In the genomic region with DNA sequence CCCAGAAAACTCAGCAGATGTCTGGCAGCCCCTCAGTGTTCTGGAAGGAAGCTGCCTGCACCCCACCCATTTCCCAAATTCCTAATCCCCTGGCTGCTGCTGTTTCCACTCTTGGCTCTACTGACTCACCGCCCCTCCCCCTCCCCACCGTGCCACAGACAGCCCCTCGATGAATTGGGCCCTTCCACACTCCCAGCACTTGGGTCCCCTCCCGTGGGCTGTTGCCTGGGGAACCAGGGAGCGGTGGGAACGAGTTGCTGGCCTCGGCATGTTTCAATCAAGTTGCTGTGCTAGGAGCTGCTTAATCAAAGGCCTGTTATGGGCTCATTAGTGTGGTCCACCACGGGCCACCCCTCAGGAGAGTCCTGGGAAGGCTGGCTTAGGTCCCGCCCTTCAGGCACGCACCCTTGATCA, we compare ENCODE assay signal across 8 mouse cellular contexts. TPM values are rescaled to one million over a fixed set of nuclear protein-coding genes. Genes with fewer than 3 reads are reported as not detected.
A peak's percentile ranks its signal among the peaks of the same experiment; 100 is the strongest.
DNase-seq lines count a peak whose midpoint lies in the region; ATAC-seq and TF ChIP-seq lines count a peak whose summit lies in the region.
"Had no signal": no experiment of that assay in that cellular context is flagged by ENCODE, and none has a peak within 500 bp of the region (broad histone marks: within the 10 kb centered on the region; RNA-seq: fewer than 3 reads in every experiment).

No protein-coding gene starts in this region.

- H3K9me3 ChIP-seq in kidney, embryonic 15.5 days (replicated peaks) = no peaks in the 10 kb centered on the region
- H3K9me3 ChIP-seq in E14TG2a.4 (ENCODE audit: low read length) = no peaks in the 10 kb centered on the region
- H3K9me3 ChIP-seq: liver, embryonic 15.5 days had no signal

- ATAC-seq in kidney, embryonic 15.5 days (replicated peaks; ENCODE audit: low FRiP score) = no peak

- DNase-seq in kidney, adult 18-20 months = no peak
- peak; percentile 85 for DNase-seq in R1 (ENCODE audit: low read depth, low spot score)
- DNase-seq in kidney, postnatal 36 days = peak; percentile 59 to 72
- no peak for DNase-seq in cerebellum, postnatal 25 days
- no peak for DNase-seq in thymus, postnatal 36 days

- H3K36me3 ChIP-seq in kidney, embryonic 15.5 days = peaks cover 45% of the 10 kb centered on the region
- peaks cover 35% of the 10 kb centered on the region for H3K36me3 ChIP-seq in E14TG2a.4 (ENCODE audit: insufficient read depth, low read length)
- H3K36me3 ChIP-seq: liver, embryonic 15.5 days had no signal

- no peak overlapping the region for H3K4me2 ChIP-seq in kidney, embryonic 15.5 days
- H3K4me2 ChIP-seq: liver, embryonic 15.5 days had no signal

- no peak for TF ChIP-seq CTCF in E14TG2a.4 (conservative IDR thresholded peaks at IDR 0.05; ENCODE audit: low read length)

- peak overlapping the region; percentile 92 for H3K27ac ChIP-seq in kidney, embryonic 15.5 days
- H3K27ac ChIP-seq: liver, embryonic 15.5 days had no signal

- no peak overlapping the region for H3K4me3 ChIP-seq in kidney, embryonic 15.5 days (replicated peaks)
- H3K4me3 ChIP-seq in E14TG2a.4 (replicated peaks; ENCODE audit: low read length) = peak overlapping the region; percentile 64
- H3K4me3 ChIP-seq: liver, embryonic 15.5 days had no signal

- H3K4me1 ChIP-seq in kidney, embryonic 15.5 days = peaks cover 80% of the 10 kb centered on the region
- H3K4me1 ChIP-seq in E14TG2a.4 (replicated peaks; ENCODE audit: low read depth, low read length) = peaks cover 100% of the 10 kb centered on the region

- no peak overlapping the region for H3K9ac ChIP-seq in kidney, embryonic 15.5 days
- H3K9ac ChIP-seq: liver, embryonic 15.5 days had no signal

- H3K27me3 ChIP-seq in kidney, embryonic 15.5 days = no peaks in the 10 kb centered on the region
- no peaks in the 10 kb centered on the region for H3K27me3 ChIP-seq in E14TG2a.4 (ENCODE audit: insufficient read depth, low read length)
- H3K27me3 ChIP-seq: liver, embryonic 15.5 days had no signal

- WGBS in kidney, embryonic 15.5 days = 39% methylated on average over 10 of the region's 10 CpGs

RNA-seq across cellular contexts. Expression of a gene that starts 24.1 kb away (rescaled TPM):
- polyA plus RNA-seq in kidney, embryonic 15.5 days (2015; fragmentation: Nextera tagmentation; extraction: Ambion mirVana) = 24.6 and 28.7 TPM in 2 replicates

Comparison
In these comparisons a context has a peak if more than half of its experiments do, and no peak if none do; other contexts are left out.
1. DNase-seq: peak in R1 (single experiment) and kidney, postnatal 36 days (2 of 2); none in kidney, adult 18-20 months (single experiment), cerebellum, postnatal 25 days (0 of 2) and thymus, postnatal 36 days (0 of 2).